Mouse (Mus musculus) G1E (cell line): ENCODE results near the gene Rdh13. TPM values are rescaled to one million over a fixed set of nuclear protein-coding genes. Genes with fewer than 3 reads are reported as not detected.

Experiments
- ATAC-seq: 2 replicates; pipeline ENCODE4 v1.8.0; 2016; ENCODE audit warnings: mild to moderate bottlenecking; ENCODE audit not compliant: insufficient number of reproducible peaks, poor library complexity, low FRiP score, severe bottlenecking; ENCODE audit errors: extremely low read depth
- DNase-seq: peaks from one replicate; pipeline ENCODE4 v3.0.0; 2012; ENCODE audit warnings: low spot score
- H3K27me3 ChIP-seq: 2 replicates; pipeline ENCODE4 v1.6.1; 2012; ENCODE audit warnings: mild to moderate bottlenecking, low read length, inconsistent platforms; ENCODE audit not compliant: insufficient read depth
- H3K36me3 ChIP-seq: replicated peaks from 2 replicates; pipeline ENCODE3; 2012; ENCODE audit warnings: mild to moderate bottlenecking, inconsistent platforms
- H3K4me1 ChIP-seq: 2 replicates; pipeline ENCODE4 v1.6.1; 2012; ENCODE audit warnings: low read depth, low read length, inconsistent platforms, mixed read lengths; ENCODE audit not compliant: insufficient read depth
- H3K4me3 ChIP-seq: 2 replicates; pipeline ENCODE4 v1.5.1; 2012; ENCODE audit warnings: low read depth, mild to moderate bottlenecking, inconsistent platforms, low read length, moderate library complexity, mixed read lengths
- H3K9me3 ChIP-seq: replicated peaks from 2 replicates; pipeline ENCODE4 v1.6.1; 2012; ENCODE audit warnings: inconsistent platforms
- CTCF ChIP-seq: IDR thresholded peaks from 2 replicates; pipeline ENCODE4 v1.5.1; 2012; ENCODE audit warnings: low read depth, low read length, inconsistent platforms, mixed read lengths
- GATA1 ChIP-seq: IDR thresholded peaks from 2 replicates; pipeline ENCODE4 v1.6.1; 2012; ENCODE audit warnings: borderline replicate concordance, low read length, inconsistent platforms, mixed read lengths
- GATA2 ChIP-seq: IDR thresholded peaks from 2 replicates; pipeline ENCODE4 v1.6.1; 2012; ENCODE audit warnings: low read depth, low read length, inconsistent platforms, borderline replicate concordance
- POLR2AphosphoS5 ChIP-seq: IDR thresholded peaks from 2 replicates; pipeline ENCODE4 v1.6.1; 2012; ENCODE audit warnings: low read depth, low read length, inconsistent platforms; ENCODE audit not compliant: insufficient replicate concordance
- TAL1 ChIP-seq: conservative IDR thresholded peaks from 2 replicates; pipeline ENCODE4 v1.6.1; 2012; ENCODE audit warnings: low read depth, low read length, inconsistent platforms, mixed read lengths
- polyA plus RNA-seq: library from polyadenylated mRNA; stranded (reverse); fragments of >175 nt; gene quantifications from 2 replicates; pipeline ENCODE4 v1.2.3, GENCODE M21; 2012
- total RNA-seq, 2 experiments: library from RNA; stranded (forward) in 1 of 2; stranded (reverse) in 1 of 2; fragments of 200-1000 nt in 1 of 2; fragments of >200 nt in 1 of 2; fragmentation: Nextera tagmentation in 1 of 2; gene quantifications; 2 replicates each; pipeline ENCODE4 v1.2.3; 2014 to 2017

The Rdh13 gene
- total and polyA plus RNA-seq, 3 experiments = 5.4 to 14.3 (median 12.3) TPM

DNA sequence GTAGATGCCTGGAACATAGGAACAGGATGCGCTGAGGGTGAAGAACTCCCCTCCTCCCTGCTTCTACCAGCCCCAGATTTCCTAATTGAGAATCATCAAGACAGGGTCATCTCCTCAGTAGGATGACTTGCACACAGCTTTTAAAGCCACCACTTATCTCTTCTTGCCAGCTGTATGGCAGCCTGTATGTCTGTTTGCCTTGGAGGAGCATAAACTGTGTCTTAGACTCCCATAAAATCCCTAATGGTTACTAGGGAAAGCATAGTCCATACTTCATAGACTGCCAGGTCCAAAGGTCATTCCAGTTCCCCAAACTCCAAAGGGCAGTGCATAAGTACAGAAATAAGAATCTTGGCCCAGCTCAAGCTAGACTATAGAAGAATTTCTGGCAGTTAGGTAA lies 47.7 kb downstream of the Rdh13 start, which contains the start of gene Gp6:
Gene Gp6 (minus strand): TSS at position 15 of the 400 bp plus-strand sequence.
- H3K4me3 ChIP-seq = no peak within 1 kb of the TSS
- ATAC-seq = no peak
- TF ChIP-seq TAL1 = no peak
- TF ChIP-seq CTCF = no peak
- TF ChIP-seq GATA1 = no peak
- TF ChIP-seq POLR2AphosphoS5 = no peak
- TF ChIP-seq GATA2 = no peak
- H3K4me1 ChIP-seq = no peaks in the 10 kb centered on the region
- DNase-seq = no peak
- H3K9me3 ChIP-seq = no peaks in the 10 kb centered on the region
- no peaks in the 10 kb centered on the region for H3K36me3 ChIP-seq
- H3K27me3 ChIP-seq = no peaks in the 10 kb centered on the region; the same call in 1 of the 2 replicates

Other genes starting within 250 kb of the Rdh13 start
- gene Lilra5, start 207.9 kb downstream of the Rdh13 start, total RNA-seq (2014; fragmentation: Nextera tagmentation) = not detected in 2 replicates
- not detected in 2 replicates for gene Lilra5, start 207.9 kb downstream of the Rdh13 start, total RNA-seq (2017)
- not detected in 2 replicates for gene Lilra5, start 207.9 kb downstream of the Rdh13 start, polyA plus RNA-seq
- gene Ncr1, start 107.9 kb downstream of the Rdh13 start, total RNA-seq (2014; fragmentation: Nextera tagmentation) = not detected in 2 replicates
- 0.05 TPM in 1 of 2 replicates, not detected in the other for gene Ncr1, start 107.9 kb downstream of the Rdh13 start, total RNA-seq (2017)
- not detected in 2 replicates for gene Ncr1, start 107.9 kb downstream of the Rdh13 start, polyA plus RNA-seq
- 3.1 and 11.8 TPM in 2 replicates for gene Gp6, start 47.9 kb downstream of the Rdh13 start, total RNA-seq (2014; fragmentation: Nextera tagmentation)
- gene Gp6, start 47.9 kb downstream of the Rdh13 start, total RNA-seq (2017) = 0.29 and 0.44 TPM in 2 replicates
- gene Gp6, start 47.9 kb downstream of the Rdh13 start, polyA plus RNA-seq = 0.05 and 0.11 TPM in 2 replicates
- gene Eps8l1, start 15.0 kb upstream of the Rdh13 start, total RNA-seq (2014; fragmentation: Nextera tagmentation) = not detected in 2 replicates
- gene Eps8l1, start 15.0 kb upstream of the Rdh13 start, total RNA-seq (2017) = 0.11 TPM in 1 of 2 replicates, not detected in the other
- gene Eps8l1, start 15.0 kb upstream of the Rdh13 start, polyA plus RNA-seq = not detected in 2 replicates
- gene Ppp1r12c, start 56.0 kb upstream of the Rdh13 start, total RNA-seq (2014; fragmentation: Nextera tagmentation) = 91.9 and 100 TPM in 2 replicates
- gene Ppp1r12c, start 56.0 kb upstream of the Rdh13 start, total RNA-seq (2017) = 91.1 and 99.8 TPM in 2 replicates
- gene Ppp1r12c, start 56.0 kb upstream of the Rdh13 start, polyA plus RNA-seq = 135 and 173 TPM in 2 replicates
- not detected in 2 replicates for gene Tnnt1, start 70.7 kb upstream of the Rdh13 start, total RNA-seq (2014; fragmentation: Nextera tagmentation)
- 0.17 TPM in 1 of 2 replicates, not detected in the other for gene Tnnt1, start 70.7 kb upstream of the Rdh13 start, total RNA-seq (2017)
- 0.22 and 0.35 TPM in 2 replicates for gene Tnnt1, start 70.7 kb upstream of the Rdh13 start, polyA plus RNA-seq
- gene Tnni3, start 78.6 kb upstream of the Rdh13 start, total RNA-seq (2014; fragmentation: Nextera tagmentation) = not detected in 2 replicates
- gene Tnni3, start 78.6 kb upstream of the Rdh13 start, total RNA-seq (2017) = 0.41 TPM in 1 of 2 replicates, not detected in the other
- 0.15 TPM in 1 of 2 replicates, not detected in the other for gene Tnni3, start 78.6 kb upstream of the Rdh13 start, polyA plus RNA-seq
- gene Dnaaf3, start 86.8 kb upstream of the Rdh13 start, total RNA-seq (2014; fragmentation: Nextera tagmentation) = not detected in 2 replicates
- not detected in 2 replicates for gene Dnaaf3, start 86.8 kb upstream of the Rdh13 start, total RNA-seq (2017)
- not detected in 2 replicates for gene Dnaaf3, start 86.8 kb upstream of the Rdh13 start, polyA plus RNA-seq
- not detected in 2 replicates for gene Syt5, start 101.9 kb upstream of the Rdh13 start, total RNA-seq (2014; fragmentation: Nextera tagmentation)
- not detected in 2 replicates for gene Syt5, start 101.9 kb upstream of the Rdh13 start, total RNA-seq (2017)
- not detected in 2 replicates for gene Syt5, start 101.9 kb upstream of the Rdh13 start, polyA plus RNA-seq
- gene Ptprh, start 158.4 kb upstream of the Rdh13 start, total RNA-seq (2014; fragmentation: Nextera tagmentation) = not detected in 2 replicates
- 0.05 and 0.06 TPM in 2 replicates for gene Ptprh, start 158.4 kb upstream of the Rdh13 start, total RNA-seq (2017)
- not detected in 2 replicates for gene Ptprh, start 158.4 kb upstream of the Rdh13 start, polyA plus RNA-seq
- gene Tmem86b, start 185.8 kb upstream of the Rdh13 start, total RNA-seq (2014; fragmentation: Nextera tagmentation) = 10.3 and 40.0 TPM in 2 replicates
- 9.3 and 10.4 TPM in 2 replicates for gene Tmem86b, start 185.8 kb upstream of the Rdh13 start, total RNA-seq (2017)
- gene Tmem86b, start 185.8 kb upstream of the Rdh13 start, polyA plus RNA-seq = 3.8 and 4.8 TPM in 2 replicates
- gene Ppp6r1, start 213.4 kb upstream of the Rdh13 start, total RNA-seq (2014; fragmentation: Nextera tagmentation) = 97.4 and 108 TPM in 2 replicates
- gene Ppp6r1, start 213.4 kb upstream of the Rdh13 start, total RNA-seq (2017) = 90.5 and 90.7 TPM in 2 replicates
- 208 and 223 TPM in 2 replicates for gene Ppp6r1, start 213.4 kb upstream of the Rdh13 start, polyA plus RNA-seq
- 55.3 and 67.8 TPM in 2 replicates for gene Hspbp1, start 239.4 kb upstream of the Rdh13 start, total RNA-seq (2014; fragmentation: Nextera tagmentation)
- gene Hspbp1, start 239.4 kb upstream of the Rdh13 start, total RNA-seq (2017) = 26.5 and 30.6 TPM in 2 replicates
- gene Hspbp1, start 239.4 kb upstream of the Rdh13 start, polyA plus RNA-seq = 124 and 152 TPM in 2 replicates
- gene Brsk1, start 245.0 kb upstream of the Rdh13 start, total RNA-seq (2014; fragmentation: Nextera tagmentation) = not detected in 2 replicates
- 0.44 TPM in 1 of 2 replicates, not detected in the other for gene Brsk1, start 245.0 kb upstream of the Rdh13 start, total RNA-seq (2017)
- not detected in 2 replicates for gene Brsk1, start 245.0 kb upstream of the Rdh13 start, polyA plus RNA-seq